Mouse (Mus musculus) liver, postnatal 0 days (tissue): ENCODE results near the gene Mettl16. TPM values are rescaled to one million over a fixed set of nuclear protein-coding genes. Genes with fewer than 3 reads are reported as not detected.
A peak's percentile ranks its signal among the peaks of the same experiment; 100 is the strongest.

Source experiments
- ATAC-seq: fragments of 200-750 bp; cut with Nextera tagmentation; 2 replicates; pipeline ENCODE4 v1.8.0; 2017; ENCODE audit warnings: mild to moderate bottlenecking, moderate library complexity
- DNase-seq: peaks from one replicate; pipeline ENCODE4 v3.0.0-alpha.2; 2016
- H3K27ac ChIP-seq: fragments of 300-500 bp; sonication (generic); 2 replicates; pipeline ENCODE4 v1.5.1; 2014; ENCODE audit warnings: antibody characterized with exemption, moderate library complexity, mild to moderate bottlenecking, low read depth
- H3K27me3 ChIP-seq: fragments of 300-500 bp; sonication (generic); 2 replicates; pipeline ENCODE4 v1.6.1; 2014; ENCODE audit warnings: low read length, control low read depth, mixed read lengths; ENCODE audit not compliant: insufficient read depth
- H3K36me3 ChIP-seq: fragments of 300-500 bp; sonication (generic); replicated peaks from 2 replicates; pipeline ENCODE4 v1.6.1; 2014; ENCODE audit warnings: mild to moderate bottlenecking, control low read depth, low read length, moderate library complexity, mixed read lengths; ENCODE audit not compliant: insufficient read depth
- H3K4me1 ChIP-seq: fragments of 300-500 bp; sonication (generic); 2 replicates; pipeline ENCODE4 v1.6.1; 2014; ENCODE audit warnings: antibody characterized with exemption, mild to moderate bottlenecking, control low read depth; ENCODE audit not compliant: insufficient read depth
- H3K4me2 ChIP-seq: fragments of 300-500 bp; sonication (generic); 2 replicates; pipeline ENCODE4 v1.6.1; 2014; ENCODE audit warnings: low read depth, mild to moderate bottlenecking, low read length, moderate library complexity, mixed read lengths
- H3K4me3 ChIP-seq: fragments of 300-500 bp; sonication (generic); 2 replicates; pipeline ENCODE4 v1.5.1; 2014; ENCODE audit warnings: low read depth, low read length
- H3K9ac ChIP-seq: fragments of 300-500 bp; sonication (generic); replicated peaks from 2 replicates; pipeline ENCODE4 v1.6.1; 2014; ENCODE audit warnings: mild to moderate bottlenecking, moderate library complexity
- H3K9me3 ChIP-seq: fragments of 300-500 bp; sonication (generic); 2 replicates; pipeline ENCODE4 v1.6.1; 2016; ENCODE audit warnings: mild to moderate bottlenecking, control low read depth, low read length, mixed read lengths
- CTCF ChIP-seq: sonication (generic); IDR thresholded peaks from 2 replicates; pipeline ENCODE4 v1.5.1; 2016; ENCODE audit warnings: antibody characterized with exemption, low read depth
- EP300 ChIP-seq: IDR thresholded peaks from 2 replicates; pipeline ENCODE4 v1.6.1; 2016; ENCODE audit warnings: antibody characterized with exemption, low read depth, mild to moderate bottlenecking
- WGBS: fragments of 180-500 bp; shearing (Covaris S2); extraction: QIAGEN DNeasy Blood & Tissue Kit; methylation state at CpG from one replicate; pipeline ENCODE4 v1.1.7; 2014; ENCODE audit not compliant: insufficient replicate concordance; 5-methylcytosine and 5-hydroxymethylcytosine counted together
- polyA plus RNA-seq: library from polyadenylated mRNA; unstranded; fragments of >200 nt; fragmentation: Nextera tagmentation; extraction: Ambion mirVana; gene quantifications from 2 replicates; pipeline ENCODE4 v1.2.1, GENCODE M21; 2015

Mettl16 gene
- polyA plus RNA-seq, 1 experiment from 2014 or later: 8.4 TPM

DNA sequence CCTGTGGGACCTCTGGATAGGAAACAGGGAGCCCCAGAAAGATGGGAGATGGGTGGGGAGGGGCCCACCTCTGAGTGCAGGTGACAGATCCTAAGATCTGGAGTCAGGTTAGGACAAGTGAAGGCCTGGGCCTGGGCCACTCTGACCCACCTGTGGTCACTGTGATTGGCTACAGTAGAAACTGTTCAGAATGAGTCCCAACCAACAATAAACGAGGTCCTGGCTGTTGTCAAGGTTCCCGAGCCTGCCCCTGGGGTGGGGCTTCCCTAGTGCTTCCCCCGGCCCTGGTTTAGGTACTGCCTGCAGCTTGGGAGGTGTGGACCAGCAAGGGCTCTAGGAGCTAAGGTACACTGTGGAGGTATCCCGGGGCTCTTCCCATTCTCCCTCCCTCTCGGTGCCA lies 73.1 kb downstream of the Mettl16 start:
- ATAC-seq: no peak
- H3K36me3 ChIP-seq: peaks cover 15% of the 10 kb centered on the region
- 80% methylated on average over 5 of the region's 5 CpGs for WGBS

DNA sequence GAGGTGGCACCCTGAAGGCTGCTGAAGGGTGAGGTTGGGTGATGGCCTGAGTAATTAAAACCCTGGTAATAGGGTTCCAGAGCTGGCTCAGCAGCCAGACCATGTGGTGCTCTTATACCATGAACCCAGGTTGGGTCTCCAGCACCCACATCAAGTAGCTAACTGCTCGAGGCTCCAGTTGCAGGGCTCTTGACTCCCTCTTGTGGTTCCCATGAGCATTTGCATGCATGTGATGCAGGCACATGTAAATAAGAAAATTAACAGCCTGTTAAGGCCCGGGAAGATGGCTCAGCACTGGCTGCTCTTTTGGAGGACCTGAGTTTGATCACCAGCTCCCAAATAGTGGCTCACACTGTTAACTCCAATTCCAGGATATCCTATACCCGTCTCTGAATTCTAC lies 75.2 kb downstream of the Mettl16 start:
- DNase-seq (no peak), ATAC-seq (no peak)
- Histone ChIP-seq H3K4me1 (peaks cover 8% of the 10 kb centered on the region), H3K4me2 (no peak overlapping the region), H3K27ac (no peak overlapping the region), H3K27me3 (no peaks in the 10 kb centered on the region), H3K4me3 (no peak overlapping the region), H3K9ac (no peak overlapping the region), H3K9me3 (peaks cover 3% of the 10 kb centered on the region; the same call in 1 of the 2 replicates), H3K36me3 (peaks cover 15% of the 10 kb centered on the region)
- 68% methylated on average over 3 of the region's 3 CpGs for WGBS
- TF ChIP-seq CTCF (peak; percentile 67), EP300 (no peak)

More for the DNA sequence above, 73.1 kb downstream of the Mettl16 start:
- Histone ChIP-seq H3K27ac (no peak overlapping the region), H3K4me2 (no peak overlapping the region), H3K27me3 (no peaks in the 10 kb centered on the region), H3K9ac (no peak overlapping the region), H3K4me3 (no peak overlapping the region), H3K4me1 (peaks cover 14% of the 10 kb centered on the region), H3K9me3 (peaks cover 3% of the 10 kb centered on the region; the same call in 1 of the 2 replicates)
- peak; percentile 11 for DNase-seq
- no peak for TF ChIP-seq CTCF
- TF ChIP-seq EP300: no peak

DNA sequence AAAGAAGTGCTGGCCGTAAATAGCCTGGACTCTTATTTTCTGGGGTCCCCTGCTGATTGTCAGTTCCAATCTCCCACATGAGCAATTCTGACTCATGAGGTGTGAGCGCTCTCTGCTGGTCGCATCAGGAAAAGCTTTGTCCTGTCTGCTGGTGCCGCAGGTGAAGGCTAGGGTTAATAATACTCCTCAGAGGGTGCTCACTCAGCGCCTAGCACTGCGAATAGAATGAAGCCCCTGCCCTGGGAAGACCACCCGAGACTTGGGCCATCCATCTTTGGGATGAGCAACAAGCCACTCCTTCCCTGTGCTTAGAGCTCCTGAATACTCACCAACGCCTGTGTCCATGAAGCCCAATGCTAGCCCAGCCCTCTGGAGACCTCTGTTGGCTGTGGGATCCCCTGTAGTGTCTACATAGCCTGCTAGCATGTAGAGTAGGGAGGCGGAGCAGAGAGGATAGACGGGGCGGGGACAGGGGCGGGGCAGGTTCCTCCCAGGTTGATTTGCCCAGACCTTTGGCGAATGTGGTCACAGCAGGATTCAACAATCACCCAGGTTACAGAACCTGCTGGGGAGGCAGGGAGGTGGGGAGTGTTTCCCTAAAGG lies 77.4 kb downstream of the Mettl16 start:
- Histone ChIP-seq H3K9me3 (peaks cover 3% of the 10 kb centered on the region; the same call in 1 of the 2 replicates), H3K9ac (0 out of 2 replicates have a peak overlapping the region, but pooled peaks have one; percentile 12), H3K4me2 (peak overlapping the region; percentile 56), H3K27ac (peak overlapping the region; percentile 56), H3K36me3 (peaks cover 8% of the 10 kb centered on the region), H3K4me3 (no peak overlapping the region), H3K27me3 (no peaks in the 10 kb centered on the region), H3K4me1 (peaks cover 8% of the 10 kb centered on the region)
- ATAC-seq: peak; percentile 96
- TF ChIP-seq EP300 (no peak), CTCF (peak; percentile 92)
- WGBS: 2% methylated on average over 13 of the region's 13 CpGs
- peak; percentile 87 for DNase-seq

GRCm38 (mm10) chr11:74850998-74851661 lies 80.5 kb downstream of the Mettl16 start:
- Histone ChIP-seq H3K27me3 (no peaks in the 10 kb centered on the region), H3K9me3 (no peaks in the 10 kb centered on the region), H3K4me3 (no peak overlapping the region), H3K4me2 (no peak overlapping the region), H3K36me3 (0 out of 2 replicates have a peak, but pooled peaks cover 2% of the 10 kb centered on the region), H3K9ac (no peak overlapping the region), H3K27ac (no peak overlapping the region), H3K4me1 (peaks cover 8% of the 10 kb centered on the region)
- ATAC-seq (no peak), DNase-seq (no peak)
- TF ChIP-seq CTCF (no peak), EP300 (no peak)
- WGBS: 86% methylated on average over 14 of the region's 14 CpGs

DNA sequence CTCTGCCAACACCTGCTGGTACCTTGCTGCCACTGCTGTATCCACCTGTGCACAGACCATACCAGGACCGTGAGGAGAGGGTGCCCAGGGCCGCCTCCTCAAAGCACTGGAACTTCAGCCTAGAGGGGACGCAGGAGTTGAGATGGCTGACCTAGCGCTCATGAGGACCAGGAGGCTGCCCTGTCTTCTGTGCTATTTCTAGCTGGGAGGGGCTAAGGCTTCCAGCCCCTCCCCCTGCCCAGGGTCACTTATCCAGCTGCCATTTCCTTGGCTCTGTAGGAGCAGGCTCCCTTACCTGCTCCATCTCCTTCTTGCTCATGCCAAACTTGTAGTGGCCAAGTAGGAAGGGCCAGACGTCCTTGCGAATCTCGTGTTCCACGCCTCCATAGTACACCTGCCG lies 87.1 kb downstream of the Mettl16 start:
- no peak overlapping the region for H3K4me2 ChIP-seq
- DNase-seq: no peak
- 86% methylated on average over 9 of the region's 9 CpGs for WGBS
- H3K9ac ChIP-seq: no peak overlapping the region
- H3K4me1 ChIP-seq: no peaks in the 10 kb centered on the region
- H3K4me3 ChIP-seq: no peak overlapping the region
- no peak overlapping the region for H3K27ac ChIP-seq
- no peak for ATAC-seq
- H3K36me3 ChIP-seq: no peaks in the 10 kb centered on the region
- H3K9me3 ChIP-seq: no peaks in the 10 kb centered on the region
- TF ChIP-seq EP300: no peak
- TF ChIP-seq CTCF: no peak
- H3K27me3 ChIP-seq: no peaks in the 10 kb centered on the region

DNA sequence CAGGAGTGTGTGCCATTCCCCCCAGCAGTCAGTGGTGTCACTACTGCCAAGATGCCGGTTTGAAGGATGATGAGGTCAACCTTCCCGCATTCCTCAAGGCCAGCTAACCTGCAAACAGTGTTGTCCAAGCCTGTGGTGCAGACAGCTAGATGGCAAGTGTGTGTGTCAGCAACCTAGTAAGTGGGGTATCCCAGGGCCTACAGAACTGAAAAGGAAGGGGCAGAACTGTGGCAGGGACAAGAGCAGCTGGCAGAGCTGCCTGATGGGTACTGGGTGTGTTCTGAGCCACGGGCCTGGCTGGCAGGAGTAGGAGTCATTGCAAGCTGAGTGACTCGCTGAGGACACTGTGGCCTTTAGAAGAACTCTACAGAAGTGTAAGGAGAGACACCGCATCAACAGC lies 91.5 kb downstream of the Mettl16 start:
- no peak for DNase-seq
- WGBS: 75% methylated on average over 5 of the region's 5 CpGs
- H3K4me2 ChIP-seq: no peak overlapping the region
- H3K27ac ChIP-seq: no peak overlapping the region
- ATAC-seq: no peak
- H3K36me3 ChIP-seq: no peaks in the 10 kb centered on the region; the same call in 1 of the 2 replicates
- H3K4me3 ChIP-seq: no peak overlapping the region
- TF ChIP-seq EP300 (no peak), CTCF (no peak)
- no peaks in the 10 kb centered on the region for H3K4me1 ChIP-seq
- H3K27me3 ChIP-seq: no peaks in the 10 kb centered on the region
- H3K9ac ChIP-seq: no peak overlapping the region
- no peaks in the 10 kb centered on the region for H3K9me3 ChIP-seq
